Mouse (Mus musculus) left cerebral cortex, adult 11 months (tissue): Measurements from ENCODE around the gene Uhrf2.

Experiments
- DNase-seq: peaks from one replicate; pipeline ENCODE4 v3.0.0; 2022; ENCODE audit warnings: low spot score

The Uhrf2 gene

DNA sequence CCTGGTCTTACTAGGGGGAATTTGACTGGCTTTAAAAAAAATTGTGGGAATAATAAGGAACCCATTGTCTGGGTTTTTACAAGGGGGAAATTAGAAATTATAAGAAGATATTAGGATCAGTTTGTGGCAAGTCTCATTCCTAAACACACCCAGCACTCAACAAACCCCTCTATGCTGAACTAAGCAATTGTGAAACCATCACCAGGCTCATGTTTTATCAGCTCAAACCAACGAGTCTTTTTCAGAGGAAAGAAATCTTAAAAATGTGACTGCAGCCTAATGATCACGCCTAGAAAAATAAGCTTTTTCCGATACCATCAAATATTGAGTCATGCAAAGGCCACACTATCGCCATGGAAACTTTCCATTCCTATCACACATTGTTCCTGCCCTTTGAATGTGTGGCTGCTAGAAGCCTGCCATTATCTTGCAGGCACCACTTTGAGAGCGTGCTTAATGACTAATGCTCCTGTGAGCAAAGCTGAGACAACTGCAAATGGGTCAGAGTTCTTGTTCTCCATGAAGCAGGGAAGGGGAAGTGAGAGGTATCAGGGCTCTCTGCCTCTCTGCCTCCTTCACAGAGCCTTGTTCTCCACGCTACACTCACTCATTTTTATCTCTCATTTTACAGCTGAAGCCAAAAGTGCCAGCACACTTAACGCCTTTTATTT lies 94.8 kb downstream of the Uhrf2 start:
- DNase-seq: no peak

DNA sequence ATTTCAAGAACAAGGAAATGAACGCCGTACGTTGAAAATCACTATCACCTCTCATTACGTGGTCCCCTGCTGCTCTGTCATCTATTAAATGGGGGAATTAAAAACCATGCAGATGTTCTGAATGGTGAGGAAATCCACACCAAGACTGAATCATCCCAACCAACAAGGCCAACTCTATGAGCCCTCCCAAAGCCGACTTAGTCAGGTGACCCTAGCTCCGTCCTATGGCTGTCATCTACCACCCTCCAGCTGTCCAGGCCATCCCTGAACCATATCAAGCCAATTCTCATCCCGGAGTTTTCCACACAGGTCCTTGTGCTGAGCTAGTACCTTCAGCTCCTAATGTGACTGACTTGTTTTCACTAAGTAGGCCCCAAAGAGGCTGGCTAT lies 95.4 kb downstream of the Uhrf2 start:
- DNase-seq: no peak

DNA sequence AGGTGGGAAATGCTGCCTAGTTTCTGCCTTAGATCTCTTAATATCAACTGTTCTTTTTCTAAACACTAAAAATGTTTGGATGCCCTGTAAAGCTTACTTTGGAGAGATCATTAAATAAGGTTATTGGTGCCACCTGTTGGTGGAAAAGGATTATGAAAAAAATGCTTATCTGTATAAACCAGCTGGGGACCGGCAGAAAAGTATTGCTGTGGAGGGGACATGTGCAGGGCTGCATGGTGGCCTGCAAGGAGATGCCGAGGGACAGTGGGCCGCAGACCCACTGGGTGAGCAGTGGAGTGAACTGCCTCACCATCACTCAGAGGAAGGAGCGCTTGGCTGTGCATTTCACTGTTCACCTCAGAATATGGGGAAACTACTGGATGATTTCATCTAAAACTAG lies 97.9 kb downstream of the Uhrf2 start:
- no peak for DNase-seq

DNA sequence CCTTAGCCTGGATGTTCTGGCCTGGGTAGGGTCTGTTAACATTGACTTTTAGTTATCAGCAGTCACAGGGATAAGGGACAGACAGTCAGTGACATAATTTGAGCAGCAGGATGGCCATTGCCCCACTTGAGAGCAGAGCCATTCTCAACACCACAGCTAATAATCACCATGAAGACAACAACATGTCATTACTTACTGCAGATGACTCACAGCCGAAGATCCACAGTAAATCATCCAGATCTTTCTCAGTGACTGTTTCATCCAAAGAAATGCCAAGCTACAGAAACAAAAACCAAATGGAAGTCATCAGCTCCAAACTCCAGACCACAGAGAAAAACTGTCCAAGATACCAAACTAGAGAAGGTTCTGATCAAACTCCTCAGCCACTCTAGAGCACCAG lies 106.0 kb downstream of the Uhrf2 start:
- no peak for DNase-seq
